Mouse (Mus musculus) olfactory bulb, adult 2 months (tissue): ENCODE results near the gene Apbb2.

Experiments used
- CTCF ChIP-seq: fragments of 200-500 bp; IDR thresholded peaks from 2 replicates; pipeline ENCODE4 v1.5.1; 2012; ENCODE audit warnings: low read depth, mild to moderate bottlenecking, low read length, moderate library complexity; ENCODE audit not compliant: insufficient read depth
- POLR2A ChIP-seq: fragments of 200-500 bp; IDR thresholded peaks from 2 replicates; pipeline ENCODE4 v1.6.1; 2012; ENCODE audit warnings: mild to moderate bottlenecking, low read depth, low read length, moderate library complexity; ENCODE audit not compliant: insufficient read depth

GRCm38 (mm10) chr5:66553933-66554332 is 64.7 kb downstream of the Apbb2 start:
- no peak for TF ChIP-seq POLR2A
- TF ChIP-seq CTCF: no peak
